Mouse (Mus musculus): ENCODE data around the gene Otulin.

DNA sequence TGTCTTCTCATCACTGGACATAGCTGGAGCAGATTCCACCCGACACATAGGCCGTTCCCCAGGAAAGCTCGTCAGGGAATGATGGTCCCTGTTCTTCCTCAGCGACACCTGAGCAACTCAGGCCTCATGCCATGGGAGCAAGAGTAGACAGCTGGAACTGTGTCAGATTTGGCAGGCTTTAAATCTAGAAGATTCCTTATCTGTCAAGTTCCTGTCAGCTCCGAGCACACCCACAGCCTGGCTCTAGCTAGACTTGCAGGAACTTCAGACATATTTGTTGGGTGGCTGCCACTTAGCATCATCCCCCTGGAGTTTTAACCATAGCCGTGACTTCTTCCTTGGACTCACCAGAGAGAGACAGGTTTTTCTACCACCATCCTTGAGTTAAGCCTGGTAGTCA, 82.4 kb downstream of the Otulin start:
- TF ChIP-seq CTCF (IDR thresholded peaks at IDR 0.05; ENCODE audit: extremely low read depth, insufficient read depth, low read length) (no peak), POLR2A (IDR thresholded peaks at IDR 0.05; ENCODE audit: extremely low read depth, insufficient read depth, low read length) (no peak)

Data from cortical plate, adult 2 months (tissue).